Comparison of ENCODE assay signal across 7 mouse cellular contexts in the genomic region with DNA sequence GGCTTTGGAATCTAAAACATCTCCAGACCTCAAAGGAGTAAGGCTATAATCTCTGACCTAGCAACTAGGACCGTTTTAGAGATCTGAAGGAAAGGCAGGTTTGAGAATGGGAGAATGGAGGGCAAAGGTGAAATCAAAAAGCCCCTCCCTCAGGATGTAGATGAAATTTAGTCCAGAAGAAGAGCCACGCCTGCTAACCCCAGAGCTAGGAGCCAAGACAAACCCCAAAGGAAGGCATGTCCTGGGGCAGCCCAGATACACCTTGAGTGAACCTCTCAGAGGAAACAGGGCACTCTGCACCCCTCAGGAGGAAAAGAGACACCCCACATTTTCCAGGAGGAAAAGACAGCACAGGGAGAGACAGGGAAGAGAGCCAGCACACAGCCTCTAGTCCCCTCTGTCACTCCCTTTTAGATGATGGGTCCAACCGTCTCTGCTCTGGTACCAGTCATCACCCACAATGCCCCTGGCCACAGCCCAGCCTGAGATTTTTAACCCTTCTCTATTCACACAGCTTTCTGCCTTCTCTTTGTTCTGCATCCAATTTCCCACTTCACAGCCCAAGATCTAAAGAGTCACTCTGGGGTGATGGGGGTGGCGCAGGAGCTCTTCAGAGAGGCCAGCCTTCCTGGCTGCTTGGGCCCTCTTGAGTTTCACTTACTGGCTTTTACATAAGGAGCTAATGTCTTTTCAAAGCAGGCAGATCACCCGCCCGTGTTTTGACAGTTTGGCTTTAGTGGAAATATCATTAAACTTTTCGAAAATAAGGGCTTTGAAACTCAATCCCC.
A peak's percentile ranks its signal among the peaks of the same experiment; 100 is the strongest.
DNase-seq lines count a peak whose midpoint lies in the region; ATAC-seq and TF ChIP-seq lines count a peak whose summit lies in the region.

No protein-coding gene starts in this region.

- H3K4me3 ChIP-seq in CH12.LX (replicated peaks in 1 of 3; ENCODE audit: low read depth in 2 of 3, low read length in 2 of 3, poor library complexity in 1 of 3), result no peak overlapping the region
- H3K4me3 ChIP-seq in heart, embryonic 16.5 days (ENCODE audit: low read length), result no peak overlapping the region

- TF ChIP-seq POLR2A in CH12.LX (IDR thresholded peaks at IDR 0.05; ENCODE audit: low read depth, low read length), result no peak

- H3K79me2 ChIP-seq in CH12.LX (replicated peaks; ENCODE audit: control insufficient read depth, extremely low read depth, insufficient read depth, poor library complexity, severe bottlenecking), result no peaks in the 10 kb centered on the region

- no peak for TF ChIP-seq EP300 in CH12.LX (IDR thresholded peaks at IDR 0.05; ENCODE audit: low read length)

- in situ Hi-C loops in CH12.LX (cut with MboI; ENCODE audit: low pct_ligation_motif_present, low pct_unique_long_range_greater_than_20kb, low sequenced_read_pairs), result no loop called here

- peak overlapping the region; percentile 44; the same call in 1 of the 2 replicates for H3K9ac ChIP-seq in CH12.LX (ENCODE audit: insufficient read depth, low read depth)
- peak overlapping the region; percentile 42 for H3K9ac ChIP-seq in heart, embryonic 16.5 days (ENCODE audit: low read length)

- peak; percentile 55 for ATAC-seq in heart, embryonic 16.5 days (replicated peaks; ENCODE audit: extremely low read depth, insufficient read depth, low FRiP score)

- dilution Hi-C loops in CH12.LX (cut with MboI; ENCODE audit: extremely low pct_ligation_motif_present, extremely low pct_unique_long_range_greater_than_20kb, low sequenced_read_pairs), result no loop called here

- no peak for TF ChIP-seq CTCF in CH12.LX (conservative IDR thresholded peaks at IDR 0.05 in 1 of 2, IDR thresholded peaks at IDR 0.05 in 1 of 2; ENCODE audit: low read depth in 2 of 2, low read length in 2 of 2)

- peaks cover 20 to 53% of the 10 kb centered on the region in 2 experiments for H3K4me1 ChIP-seq in CH12.LX (ENCODE audit: control insufficient read depth in 1 of 2, insufficient read depth in 2 of 2)
- peaks cover 20% of the 10 kb centered on the region for H3K4me1 ChIP-seq in heart, embryonic 16.5 days (ENCODE audit: control insufficient read depth, insufficient read depth, low read length)

- no peaks in the 10 kb centered on the region for H3K27me3 ChIP-seq in CH12.LX (replicated peaks)
- H3K27me3 ChIP-seq in heart, embryonic 16.5 days (ENCODE audit: control insufficient read depth, insufficient read depth, low read length), result no peaks in the 10 kb centered on the region

- peak overlapping the region; percentile 59; the same call in 1 of the 2 replicates for H3K27ac ChIP-seq in CH12.LX (ENCODE audit: insufficient read depth, low read depth)
- H3K27ac ChIP-seq in heart, embryonic 16.5 days (ENCODE audit: low read length), result peak overlapping the region; percentile 82

- WGBS in heart, embryonic 16.5 days, result 36% methylated on average over 7 of the region's 7 CpGs

- no peaks in the 10 kb centered on the region for H3K36me3 ChIP-seq in CH12.LX (replicated peaks in 1 of 2; ENCODE audit: control insufficient read depth in 1 of 2, insufficient read depth in 1 of 2, low read length in 1 of 2)
- no peaks in the 10 kb centered on the region for H3K36me3 ChIP-seq in heart, embryonic 16.5 days (ENCODE audit: control insufficient read depth, insufficient read depth)

- TF ChIP-seq RAD21 in CH12.LX (IDR thresholded peaks at IDR 0.05; ENCODE audit: low read depth, low read length), result no peak; the same call in 1 of the 2 replicates

- DNase-seq in B cell, adult 2 months, result peak; percentile 16 to 17
- DNase-seq in CH12.LX (ENCODE audit: extremely low read depth), result peak; percentile 31
- DNase-seq in lung, postnatal 25 days (ENCODE audit: low spot score), result peak; percentile 82
- DNase-seq in thymus, postnatal 10 days (ENCODE audit: low spot score in 2 of 2), result peak; percentile 36 to 48
- DNase-seq in layer of hippocampus, adult 9-11 months, result no peak
- DNase-seq in spleen, postnatal 14 days (ENCODE audit: low spot score in 2 of 2), result no peak

- peak overlapping the region; percentile 59; the same call in 1 of the 2 replicates for H3K4me2 ChIP-seq in CH12.LX (ENCODE audit: insufficient read depth, low read depth, poor library complexity, severe bottlenecking)
- H3K4me2 ChIP-seq in heart, embryonic 16.5 days (ENCODE audit: low read depth, low read length), result 0 out of 2 replicates have a peak overlapping the region, but pooled peaks have one; percentile 10

- peaks cover 1% of the 10 kb centered on the region for H3K9me3 ChIP-seq in CH12.LX (replicated peaks; ENCODE audit: low read length)
- no peaks in the 10 kb centered on the region for H3K9me3 ChIP-seq in heart, embryonic 16.5 days (replicated peaks; ENCODE audit: control insufficient read depth, low read length)

TF ChIP-seq in CH12.LX, 34 proteins besides CTCF, POLR2A, EP300 and RAD21:
- TF ChIP-seq GABPA (IDR thresholded peaks at IDR 0.05; ENCODE audit: insufficient replicate concordance, low read depth, low read length) (no peak), JUND (conservative IDR thresholded peaks at IDR 0.05; ENCODE audit: low read depth, low read length) (no peak), TCF12 (IDR thresholded peaks at IDR 0.05; ENCODE audit: low read depth, low read length) (no peak), POLR2AphosphoS2 (IDR thresholded peaks at IDR 0.05; ENCODE audit: low read depth, low read length) (no peak), UBTF (IDR thresholded peaks at IDR 0.05; ENCODE audit: low read depth, low read length) (no peak), MAZ (IDR thresholded peaks at IDR 0.05; ENCODE audit: low read depth, low read length) (0 out of 2 replicates have a peak, but pooled peaks have one; percentile 33), NELFE (IDR thresholded peaks at IDR 0.05; ENCODE audit: low read depth, low read length) (no peak), MXI1 (IDR thresholded peaks at IDR 0.05; ENCODE audit: low read depth, low read length) (no peak), KAT2A (IDR thresholded peaks at IDR 0.05; ENCODE audit: insufficient replicate concordance, low read length) (no peak), PAX5 (IDR thresholded peaks at IDR 0.05; ENCODE audit: low read length) (no peak), ZKSCAN1 (IDR thresholded peaks at IDR 0.05; ENCODE audit: borderline replicate concordance, low read depth, low read length) (no peak), ELF1 (IDR thresholded peaks at IDR 0.05; ENCODE audit: low read depth, low read length) (no peak), E2F4 (IDR thresholded peaks at IDR 0.05; ENCODE audit: insufficient replicate concordance, low read depth, low read length) (no peak), ZC3H11A (IDR thresholded peaks at IDR 0.05; ENCODE audit: low read depth, low read length) (no peak), TBP (conservative IDR thresholded peaks at IDR 0.05; ENCODE audit: low read depth, low read length) (no peak), CHD2 (IDR thresholded peaks at IDR 0.05; ENCODE audit: low read length) (peak; percentile 37; the same call in 1 of the 2 replicates), RCOR1 (conservative IDR thresholded peaks at IDR 0.05; ENCODE audit: low read depth, low read length) (no peak), ETS1 (conservative IDR thresholded peaks at IDR 0.05; ENCODE audit: low read depth, low read length) (peak; percentile 22; the same call in 1 of the 2 replicates), MYC (IDR thresholded peaks at IDR 0.05; ENCODE audit: low read depth, low read length) (no peak), MEF2A (IDR thresholded peaks at IDR 0.05; ENCODE audit: borderline replicate concordance, low read depth, low read length) (no peak), MAFK (IDR thresholded peaks at IDR 0.05; ENCODE audit: insufficient replicate concordance, low read length) (no peak), ZNF384 (IDR thresholded peaks at IDR 0.05; ENCODE audit: low read depth, low read length) (no peak), NRF1 (IDR thresholded peaks at IDR 0.05; ENCODE audit: low read depth, low read length) (no peak), HCFC1 (IDR thresholded peaks at IDR 0.05; ENCODE audit: low read depth, low read length) (no peak), MAX (IDR thresholded peaks at IDR 0.05; ENCODE audit: low read length) (no peak)

Comparison
In these comparisons a context has a peak if more than half of its experiments do, and no peak if none do; other contexts are left out.
1. DNase-seq: peak in B cell, adult 2 months (2 of 2), CH12.LX (single experiment), lung, postnatal 25 days (single experiment) and thymus, postnatal 10 days (2 of 2); none in layer of hippocampus, adult 9-11 months (single experiment) and spleen, postnatal 14 days (0 of 2).